Mouse (Mus musculus) liver, embryonic 13.5 days (tissue): Measurements from ENCODE around the gene 4833427G06Rik. TPM values are rescaled to one million over a fixed set of nuclear protein-coding genes. Genes with fewer than 3 reads are reported as not detected.

Source experiments
- ATAC-seq: fragments of 200-750 bp; cut with Nextera tagmentation; 2 replicates; pipeline ENCODE4 v1.8.0; 2017; ENCODE audit warnings: low read depth, mild to moderate bottlenecking, moderate number of reproducible peaks, moderate library complexity
- DNase-seq: peaks from one replicate; pipeline ENCODE4 v3.0.0; 2022
- H3K27ac ChIP-seq: fragments of 300-500 bp; sonication (generic); 2 replicates; pipeline ENCODE4 v1.5.1; 2015; ENCODE audit warnings: moderate library complexity, mild to moderate bottlenecking, inconsistent platforms
- H3K27me3 ChIP-seq: fragments of 300-500 bp; sonication (generic); 2 replicates; pipeline ENCODE4 v1.6.1; 2015; ENCODE audit warnings: mild to moderate bottlenecking, inconsistent platforms
- H3K36me3 ChIP-seq: fragments of 300-500 bp; sonication (generic); 2 replicates; pipeline ENCODE4 v1.6.1; 2015; ENCODE audit warnings: mild to moderate bottlenecking, inconsistent platforms
- H3K4me1 ChIP-seq: fragments of 300-500 bp; sonication (generic); replicated peaks from 2 replicates; pipeline ENCODE4 v1.6.1; 2015; ENCODE audit warnings: inconsistent platforms
- H3K4me2 ChIP-seq: fragments of 300-500 bp; sonication (generic); 2 replicates; pipeline ENCODE4 v1.6.1; 2015; ENCODE audit warnings: inconsistent platforms, mild to moderate bottlenecking, moderate library complexity
- H3K4me3 ChIP-seq: fragments of 300-500 bp; sonication (generic); replicated peaks from 2 replicates; pipeline ENCODE4 v1.5.1; 2015; ENCODE audit warnings: mild to moderate bottlenecking, inconsistent platforms
- H3K9ac ChIP-seq: fragments of 300-500 bp; sonication (generic); 2 replicates; pipeline ENCODE4 v1.6.1; 2015; ENCODE audit warnings: mild to moderate bottlenecking, inconsistent platforms
- H3K9me3 ChIP-seq: fragments of 300-500 bp; sonication (generic); replicated peaks from 2 replicates; pipeline ENCODE4 v1.6.1; 2016; ENCODE audit warnings: inconsistent platforms
- WGBS: fragments of 180-500 bp; shearing (Covaris S2); methylation state at CpG from one replicate; pipeline ENCODE4 v1.1.7; 2015; ENCODE audit not compliant: insufficient replicate concordance; 5-methylcytosine and 5-hydroxymethylcytosine counted together
- polyA plus RNA-seq: library from polyadenylated mRNA; unstranded; fragments of >200 nt; fragmentation: Nextera tagmentation; extraction: Ambion mirVana; gene quantifications from 2 replicates; pipeline ENCODE4 v1.2.1, GENCODE M21; 2015

Gene 4833427G06Rik
- polyA plus RNA-seq, 1 experiment from 2014 or later, result not detected

DNA sequence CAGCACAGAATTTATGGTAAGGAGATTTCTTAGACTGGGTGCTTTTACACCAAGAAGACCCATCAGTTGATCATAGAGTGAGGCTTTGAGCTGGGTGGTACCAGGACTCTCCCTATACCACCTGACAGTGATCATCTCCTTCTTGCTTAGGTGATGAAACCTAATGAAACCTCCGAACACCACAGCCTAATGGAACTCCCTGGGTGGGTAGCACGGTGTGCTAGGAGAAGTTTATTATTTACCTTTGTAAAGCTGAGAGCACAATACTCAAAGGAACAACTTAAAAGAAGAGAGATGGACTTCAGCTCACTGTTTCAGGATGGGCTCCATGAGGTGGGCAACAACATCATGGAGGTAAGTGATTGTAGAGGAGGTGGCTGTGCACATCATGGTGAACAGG is 41.3 kb downstream of the 4833427G06Rik start, which contains the start of gene Btg4:
TSS of gene Btg4 (plus strand) at position 301 of the 400 bp plus-strand sequence.
- DNase-seq (no peak), ATAC-seq (no peak)
- peaks cover 8% of the 10 kb centered on the region for H3K4me1 ChIP-seq
- no peaks in the 10 kb centered on the region for H3K36me3 ChIP-seq
- 66% methylated on average over 2 of the region's 2 CpGs for WGBS
- H3K9ac ChIP-seq, result no peak within 1 kb of the TSS
- no peak within 1 kb of the TSS for H3K4me2 ChIP-seq
- H3K27ac ChIP-seq, result no peak within 1 kb of the TSS
- no peak within 1 kb of the TSS for H3K4me3 ChIP-seq
- H3K9me3 ChIP-seq, result no peaks in the 10 kb centered on the region
- H3K27me3 ChIP-seq, result no peaks in the 10 kb centered on the region

DNA sequence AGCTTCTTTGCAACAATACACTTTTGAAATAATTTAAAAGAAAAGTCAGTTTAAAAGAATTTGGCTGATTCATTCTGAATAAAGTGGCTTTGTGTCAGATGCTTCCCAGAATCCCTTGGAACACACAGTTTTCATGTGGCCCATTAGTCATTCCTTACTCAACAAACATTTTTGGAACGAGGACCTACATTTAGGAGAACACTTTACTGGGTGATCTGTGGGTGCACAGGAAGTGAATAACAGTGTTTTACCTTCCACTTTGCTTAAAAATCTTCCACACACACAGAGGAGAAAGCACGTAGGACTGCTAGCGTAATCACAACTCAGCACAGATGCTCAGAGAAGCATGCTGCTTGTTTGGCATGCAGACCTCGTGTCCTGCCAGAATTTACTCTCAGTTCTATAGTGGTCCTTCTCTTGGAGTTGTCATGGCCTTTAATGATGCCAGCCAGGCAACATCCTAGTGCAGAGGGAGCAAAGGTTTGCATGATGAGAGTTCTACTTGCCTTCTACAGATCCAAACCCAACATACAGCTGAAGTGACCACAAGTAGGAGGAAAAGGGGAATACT is 42.8 kb downstream of the 4833427G06Rik start:
- no peak for DNase-seq
- Histone ChIP-seq H3K9me3 (no peaks in the 10 kb centered on the region), H3K4me1 (peaks cover 8% of the 10 kb centered on the region), H3K27me3 (no peaks in the 10 kb centered on the region), H3K4me3 (no peak overlapping the region), H3K36me3 (no peaks in the 10 kb centered on the region), H3K27ac (no peak overlapping the region), H3K9ac (no peak overlapping the region), H3K4me2 (no peak overlapping the region)
- WGBS, result 59% methylated on average over 4 of the region's 4 CpGs
- no peak for ATAC-seq

DNA sequence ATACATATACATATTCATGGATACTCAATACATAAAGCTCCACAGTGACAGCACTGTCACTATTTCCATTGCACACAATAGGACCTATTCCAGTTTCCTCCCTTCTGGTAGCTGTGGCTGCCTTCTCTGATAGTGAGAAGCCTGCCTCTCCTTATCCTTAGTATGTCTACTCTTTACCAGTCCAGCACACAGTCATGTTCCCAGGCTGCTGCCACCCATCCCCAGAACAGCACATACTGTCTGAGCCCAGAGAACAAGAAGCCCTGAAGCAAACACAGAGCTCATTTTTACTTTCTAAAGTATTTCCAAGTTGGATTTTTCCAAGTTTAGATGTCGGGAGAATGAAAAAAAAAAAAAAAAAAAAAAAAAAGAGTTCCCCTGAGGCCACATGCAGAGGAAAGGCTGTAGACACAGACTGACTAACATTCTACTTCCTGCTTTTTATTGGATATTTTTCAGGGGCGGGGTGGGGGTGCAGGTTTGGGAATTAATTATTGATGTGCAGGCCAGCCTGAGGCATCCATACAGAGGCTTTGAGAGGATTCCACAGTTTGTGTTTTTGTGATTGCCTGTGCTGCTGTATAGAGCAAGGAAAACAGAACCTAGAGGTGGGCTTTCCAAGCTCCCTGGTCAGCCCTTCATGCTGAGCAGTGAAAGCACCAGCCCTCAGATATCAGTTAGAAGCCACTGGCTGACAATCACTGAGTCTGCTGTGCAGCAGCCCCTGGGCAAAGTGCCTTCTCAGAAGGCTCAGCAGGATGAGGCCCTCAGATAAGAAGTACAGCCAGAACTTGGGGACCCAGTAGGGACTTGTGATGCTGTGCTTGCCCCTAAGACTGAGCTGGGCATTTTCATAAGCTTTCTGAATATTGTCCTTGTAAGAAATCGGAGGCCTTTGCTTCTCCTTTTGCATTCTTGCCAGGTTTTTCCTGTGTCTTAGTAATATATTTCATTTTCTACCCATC is 45.2 kb downstream of the 4833427G06Rik start:
- WGBS, result 46% methylated on average over 3 of the region's 3 CpGs
- Histone ChIP-seq H3K4me2 (no peak overlapping the region), H3K27me3 (no peaks in the 10 kb centered on the region), H3K36me3 (no peaks in the 10 kb centered on the region), H3K4me1 (peaks cover 8% of the 10 kb centered on the region), H3K4me3 (no peak overlapping the region), H3K9me3 (no peaks in the 10 kb centered on the region), H3K9ac (no peak overlapping the region), H3K27ac (no peak overlapping the region)
- ATAC-seq (peak; percentile 71), DNase-seq (no peak)

DNA sequence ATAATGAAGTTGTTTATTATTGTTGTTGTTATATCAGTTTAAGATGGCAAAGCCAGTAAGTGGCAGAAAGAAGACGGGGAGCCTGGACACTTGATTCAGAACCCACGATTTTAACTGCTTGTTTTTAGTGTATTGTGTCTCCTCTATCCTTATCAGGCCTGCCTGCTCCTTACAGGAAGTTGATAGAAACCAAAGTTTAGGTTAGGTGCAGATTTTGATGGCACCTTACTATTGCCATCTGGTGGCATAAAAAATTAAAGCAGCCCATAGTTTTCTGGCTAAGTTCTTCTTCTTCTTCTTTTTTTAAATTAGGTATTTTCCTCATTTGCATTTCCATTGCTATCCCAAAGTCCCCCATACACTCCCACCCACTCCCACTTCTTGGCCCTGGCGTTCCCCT is 49.7 kb downstream of the 4833427G06Rik start:
- H3K27ac ChIP-seq, result no peak overlapping the region
- H3K9me3 ChIP-seq, result no peaks in the 10 kb centered on the region
- no peak overlapping the region for H3K4me2 ChIP-seq
- H3K4me1 ChIP-seq, result peaks cover 8% of the 10 kb centered on the region
- ATAC-seq, result no peak
- DNase-seq, result no peak
- no peak overlapping the region for H3K9ac ChIP-seq
- no peaks in the 10 kb centered on the region for H3K27me3 ChIP-seq
- 22% methylated on average over 3 of the region's 3 CpGs for WGBS
- H3K36me3 ChIP-seq, result no peaks in the 10 kb centered on the region
- no peak overlapping the region for H3K4me3 ChIP-seq

DNA sequence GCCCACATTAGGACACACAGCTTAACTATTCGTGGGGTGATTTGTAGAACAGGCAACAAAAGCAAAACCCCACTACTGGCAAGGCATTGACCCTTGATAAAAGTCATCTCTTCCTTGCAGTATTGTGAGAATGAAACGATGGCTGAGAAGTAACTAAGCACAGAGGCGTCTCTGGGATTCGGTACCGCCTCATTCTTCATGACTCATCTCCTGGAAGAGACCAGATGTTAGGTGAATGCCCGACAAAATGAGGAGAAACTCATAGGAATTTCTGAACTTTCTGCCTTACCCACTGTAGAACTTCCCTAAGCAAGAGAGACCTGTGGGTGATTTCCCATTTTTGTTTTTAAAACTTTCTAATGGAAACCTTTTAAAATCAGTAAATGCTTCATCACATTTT is 59.7 kb downstream of the 4833427G06Rik start:
- ATAC-seq, result no peak
- no peak for DNase-seq
- Histone ChIP-seq H3K9ac (no peak overlapping the region), H3K27me3 (no peaks in the 10 kb centered on the region), H3K4me1 (no peaks in the 10 kb centered on the region), H3K36me3 (no peaks in the 10 kb centered on the region), H3K9me3 (no peaks in the 10 kb centered on the region), H3K4me3 (no peak overlapping the region), H3K4me2 (no peak overlapping the region), H3K27ac (no peak overlapping the region)
- 63% methylated on average over 6 of the region's 6 CpGs for WGBS

DNA sequence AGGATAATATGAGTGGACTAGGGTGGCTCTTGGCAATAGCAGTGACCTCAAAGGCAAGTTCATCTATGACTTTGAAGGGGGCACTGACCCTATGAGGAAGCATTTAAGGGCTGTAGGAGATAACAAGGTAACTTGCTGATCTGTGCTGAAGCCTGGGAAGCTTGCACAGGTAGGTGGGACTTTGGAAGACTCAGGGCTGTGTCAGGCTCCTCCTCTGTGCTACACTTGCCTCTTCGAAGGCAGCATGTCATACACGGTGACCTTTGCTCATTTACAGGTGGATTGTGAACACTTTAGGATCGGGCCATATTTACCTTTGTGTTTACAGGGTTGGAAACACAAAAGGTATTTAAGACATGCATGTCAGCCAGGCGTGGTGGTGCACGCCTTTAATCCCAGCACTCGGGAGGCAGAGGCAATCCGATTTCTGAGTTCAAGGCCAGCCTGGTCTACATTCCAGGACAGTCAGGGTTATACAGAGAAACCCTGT is 60.3 kb downstream of the 4833427G06Rik start:
- Histone ChIP-seq H3K27ac (no peak overlapping the region), H3K9ac (no peak overlapping the region), H3K4me1 (no peaks in the 10 kb centered on the region), H3K27me3 (no peaks in the 10 kb centered on the region), H3K4me2 (no peak overlapping the region), H3K9me3 (no peaks in the 10 kb centered on the region), H3K36me3 (no peaks in the 10 kb centered on the region), H3K4me3 (no peak overlapping the region)
- ATAC-seq (no peak), DNase-seq (no peak)
- WGBS, result 75% methylated on average over 7 of the region's 7 CpGs

DNA sequence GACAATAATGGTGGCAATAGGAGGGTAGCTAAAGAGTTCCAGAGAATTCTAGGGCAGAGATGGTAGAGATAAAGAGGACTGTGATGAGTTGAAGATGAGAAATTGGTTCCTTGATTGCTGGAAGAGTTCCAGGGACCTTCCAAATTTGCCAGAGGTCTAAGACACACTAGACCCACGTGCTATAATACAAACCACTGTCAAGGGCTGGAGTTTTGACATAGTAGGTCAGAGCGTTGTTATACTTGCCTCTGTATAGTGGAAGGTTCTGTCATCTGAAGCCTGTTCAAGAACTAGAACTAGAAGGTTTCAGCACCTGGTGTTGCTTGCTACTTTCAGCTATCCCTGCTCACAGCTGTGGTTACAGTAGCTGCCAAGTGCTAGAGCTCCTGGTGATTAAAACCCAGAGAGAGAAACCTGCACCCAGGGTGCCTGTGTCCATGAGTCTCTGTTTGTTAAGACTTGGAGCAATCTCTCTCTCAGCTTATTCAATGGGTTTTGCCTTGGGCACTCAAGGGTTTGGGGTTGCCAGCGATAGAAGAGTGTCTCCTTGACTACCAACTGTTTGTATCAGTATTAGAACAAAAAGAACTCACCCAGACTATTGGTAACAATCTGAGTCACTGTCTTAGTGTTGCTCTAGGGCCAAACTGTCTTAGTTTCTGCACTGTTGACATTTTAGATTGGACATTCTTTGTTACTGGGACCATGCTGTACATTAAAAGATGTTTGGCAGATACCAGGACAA is 68.9 kb downstream of the 4833427G06Rik start:
- H3K27me3 ChIP-seq, result no peaks in the 10 kb centered on the region
- ATAC-seq, result no peak
- H3K4me2 ChIP-seq, result no peak overlapping the region
- WGBS, result 50% methylated on average over 3 of the region's 3 CpGs
- no peaks in the 10 kb centered on the region for H3K9me3 ChIP-seq
- H3K4me1 ChIP-seq, result no peaks in the 10 kb centered on the region
- H3K36me3 ChIP-seq, result no peaks in the 10 kb centered on the region
- no peak for DNase-seq
- H3K4me3 ChIP-seq, result no peak overlapping the region
- no peak overlapping the region for H3K9ac ChIP-seq
- H3K27ac ChIP-seq, result no peak overlapping the region

DNA sequence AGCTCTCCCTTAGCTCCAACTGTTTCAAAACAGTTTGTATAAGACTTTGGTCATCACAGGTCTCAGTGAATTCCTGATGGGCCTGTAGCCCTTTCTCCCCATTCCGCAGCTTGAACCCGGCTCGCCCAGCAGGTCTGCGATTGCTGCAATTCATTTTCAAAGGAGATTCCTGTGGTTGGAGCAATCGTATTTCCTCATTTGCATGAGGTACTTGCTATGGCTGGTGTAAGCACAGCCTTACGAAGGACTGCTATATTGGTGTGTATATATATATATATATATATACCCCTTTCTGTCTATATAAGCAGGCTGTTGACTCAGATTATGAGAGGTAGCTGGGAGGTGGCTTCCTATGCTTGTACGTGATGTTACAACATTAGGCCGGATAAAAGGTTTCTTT is 69.6 kb downstream of the 4833427G06Rik start:
- H3K27me3 ChIP-seq, result no peaks in the 10 kb centered on the region
- H3K36me3 ChIP-seq, result no peaks in the 10 kb centered on the region
- H3K27ac ChIP-seq, result no peak overlapping the region
- H3K9ac ChIP-seq, result no peak overlapping the region
- ATAC-seq (no peak), DNase-seq (no peak)
- no peak overlapping the region for H3K4me3 ChIP-seq
- 48% methylated on average over 8 of the region's 8 CpGs for WGBS
- H3K4me1 ChIP-seq, result no peaks in the 10 kb centered on the region
- H3K4me2 ChIP-seq, result no peak overlapping the region
- no peaks in the 10 kb centered on the region for H3K9me3 ChIP-seq

DNA sequence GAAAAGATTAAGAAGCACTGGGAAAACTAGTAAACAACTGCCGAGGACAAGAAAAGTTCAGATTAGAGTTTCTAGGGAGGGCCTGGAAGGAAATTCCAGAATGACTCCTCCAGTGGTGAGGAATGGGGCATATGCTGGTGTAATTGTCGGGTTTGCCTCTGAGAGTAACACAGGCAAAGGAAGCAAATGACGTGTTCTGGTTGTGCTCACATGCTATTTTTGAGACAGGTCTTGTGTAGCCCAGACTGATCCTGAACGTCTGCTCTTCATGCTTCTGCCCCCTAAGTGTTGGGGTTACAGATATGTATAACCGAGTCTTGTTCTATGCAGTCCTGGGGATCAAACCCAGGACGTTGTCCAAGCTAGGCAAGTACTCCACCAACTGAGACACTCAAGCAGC is 70.3 kb downstream of the 4833427G06Rik start:
- Histone ChIP-seq H3K4me1 (no peaks in the 10 kb centered on the region), H3K27ac (no peak overlapping the region), H3K4me3 (no peak overlapping the region), H3K4me2 (no peak overlapping the region), H3K36me3 (no peaks in the 10 kb centered on the region), H3K27me3 (no peaks in the 10 kb centered on the region), H3K9me3 (no peaks in the 10 kb centered on the region), H3K9ac (no peak overlapping the region)
- DNase-seq (no peak), ATAC-seq (no peak)
- 49% methylated on average over 6 of the region's 6 CpGs for WGBS
